Mouse (Mus musculus) left cerebral cortex, postnatal 10 days (tissue): ENCODE data around the gene Gm43951. TPM values are rescaled to one million over a fixed set of nuclear protein-coding genes. Genes with fewer than 3 reads are reported as not detected.

Source experiments
- DNase-seq, 2 experiments: peaks; one replicate each; pipeline ENCODE4 v3.0.0; 2021 to 2022; ENCODE audit warnings: low spot score in 2 of 2, mixed read lengths in 1 of 2; ENCODE audit errors: extremely low spot score in 1 of 2
- intact Hi-C: fragments of 180-260 bp; cut with DNase I; formaldehyde crosslinking; loops from one replicate; pipeline ENCODE4 v1.15.1; 2025
- total RNA-seq, 2 experiments: library from RNA; stranded (reverse); gene quantifications; 2 replicates each; pipeline ENCODE4 v1.2.3; 2021

Gm43951 gene
- total RNA-seq, 2 experiments from 2014 or later, result 12.1 to 13.7 TPM

- intact Hi-C loops, result no loop called here
- DNase-seq, result peak in 1 of 2 experiments; percentile 47
Observed at GRCm38 (mm10) chr11:72155186-72155980, 51.3 kb downstream of the Gm43951 start.

Other genes starting within 250 kb of the Gm43951 start
- gene Aipl1, start 169.3 kb downstream of the Gm43951 start, total RNA-seq, result under 1 TPM in 1 of 2 experiments, not detected in 1; 0.24 TPM
- 1 to 10 TPM; 2.8 to 3.7 TPM for gene Pimreg, start 164.8 kb downstream of the Gm43951 start, total RNA-seq
- 10 to 100 TPM; 44.4 to 46.3 TPM for gene Pitpnm3, start 71.1 kb downstream of the Gm43951 start, total RNA-seq
- 10 to 100 TPM; 30.1 to 32.5 TPM for gene 4933427D14Rik, start 619 bp upstream of the Gm43951 start, total RNA-seq
- 10 to 100 TPM; 43.4 to 46.1 TPM for gene Txndc17, start 707 bp upstream of the Gm43951 start, total RNA-seq
- gene Med31, start 8.8 kb upstream of the Gm43951 start, total RNA-seq, result 10 to 100 TPM; 14.7 to 15.7 TPM
- gene Slc13a5, start 60.4 kb upstream of the Gm43951 start, total RNA-seq, result 10 to 100 TPM; 16.4 to 19.8 TPM
- 1 to 10 TPM; 1.3 to 1.4 TPM for gene Xaf1, start 94.8 kb upstream of the Gm43951 start, total RNA-seq
- not detected for gene Fbxo39, start 107.6 kb upstream of the Gm43951 start, total RNA-seq
- gene Tekt1, start 155.6 kb upstream of the Gm43951 start, total RNA-seq, result 1 to 10 TPM in 1 of 2 experiments, under 1 TPM in 1; 0.99 to 1.2 TPM
- 1 to 10 TPM; 1.7 to 1.8 TPM for gene Smtnl2, start 204.9 kb upstream of the Gm43951 start, total RNA-seq
- not detected for gene Ggt6, start 228.7 kb upstream of the Gm43951 start, total RNA-seq
- 10 to 100 TPM; 52.8 to 55.9 TPM for gene Mybbp1a, start 234.5 kb upstream of the Gm43951 start, total RNA-seq